Mouse (Mus musculus) frontal cortex, postnatal 36 days (tissue): ENCODE measurements around the gene Socs2.

ENCODE experiments used
- DNase-seq, 2 experiments: peaks; one replicate each; pipeline ENCODE4 v3.0.0; 2022; ENCODE audit warnings: low spot score in 2 of 2

The Socs2 gene

GRCm38 (mm10) chr10:95416685-95417495 lies at the start of gene Socs2:
Socs2 (minus strand) TSS chr10:95417180.
- DNase-seq = peak; percentile 91 to 92

DNA sequence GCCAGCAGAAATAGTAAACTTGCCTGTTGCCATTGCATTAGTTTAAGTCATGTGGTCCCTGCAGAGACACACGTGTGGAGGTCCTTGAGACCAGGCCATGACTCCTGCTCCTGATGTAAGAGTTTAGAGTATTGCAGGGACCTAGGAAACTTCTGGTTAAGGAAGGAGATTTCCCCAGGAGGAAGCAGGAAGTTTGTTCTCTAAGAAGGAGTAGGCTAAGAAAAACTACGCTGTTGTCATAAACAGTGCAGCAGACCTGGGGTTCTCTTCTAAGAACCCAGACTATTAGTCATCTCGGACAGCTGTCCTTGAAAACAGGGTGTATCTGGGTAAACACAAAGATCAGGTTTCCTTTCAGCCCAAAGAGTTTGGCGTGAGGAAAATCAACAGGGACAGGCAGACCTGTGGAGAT lies 48.5 kb upstream of the Socs2 start:
- DNase-seq = no peak

DNA sequence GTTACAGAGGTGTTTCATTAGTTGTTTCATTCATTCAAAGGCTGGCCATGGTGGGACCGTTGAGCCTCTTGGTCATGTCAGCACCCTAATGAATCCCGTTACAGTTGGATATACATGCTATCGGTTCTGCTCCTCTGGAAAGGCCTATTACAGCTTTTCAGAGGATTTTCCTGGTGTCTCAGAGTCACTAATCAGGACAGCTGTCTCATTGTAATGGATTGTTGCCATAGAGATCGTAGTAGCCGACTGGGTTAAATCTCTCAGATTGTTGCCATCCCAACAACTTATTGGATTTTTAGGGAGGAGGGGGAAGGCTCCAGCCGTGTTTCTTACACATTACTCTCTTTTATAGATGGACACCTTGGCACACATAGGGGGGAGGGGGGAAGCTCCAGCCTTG lies 47.5 kb upstream of the Socs2 start:
- no peak for DNase-seq

DNA sequence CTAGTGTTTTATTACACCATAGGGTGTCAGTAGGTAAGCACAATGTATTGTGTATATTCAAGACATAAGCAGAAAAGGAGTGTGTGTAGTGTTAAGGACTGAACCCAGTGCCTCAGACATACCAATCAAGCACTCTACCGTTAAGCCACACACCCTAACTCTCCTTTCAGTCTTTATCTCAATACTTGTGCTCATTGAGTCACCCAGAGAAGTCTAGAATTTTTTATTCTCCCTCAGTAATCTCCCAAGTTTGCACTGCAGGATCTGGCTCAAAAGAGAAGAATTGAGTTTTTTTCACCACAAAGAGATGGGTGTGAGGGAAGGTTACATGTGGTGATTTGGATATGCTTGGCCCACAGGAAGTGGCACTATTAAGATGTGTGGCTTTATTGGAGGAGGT lies 45.3 kb upstream of the Socs2 start:
- DNase-seq = no peak

- no peak for DNase-seq
Observed at GRCm38 (mm10) chr10:95461053-95461553, 44.1 kb upstream of the Socs2 start.

- DNase-seq = no peak
Observed at GRCm38 (mm10) chr10:95458050-95458806, 41.2 kb upstream of the Socs2 start.

DNA sequence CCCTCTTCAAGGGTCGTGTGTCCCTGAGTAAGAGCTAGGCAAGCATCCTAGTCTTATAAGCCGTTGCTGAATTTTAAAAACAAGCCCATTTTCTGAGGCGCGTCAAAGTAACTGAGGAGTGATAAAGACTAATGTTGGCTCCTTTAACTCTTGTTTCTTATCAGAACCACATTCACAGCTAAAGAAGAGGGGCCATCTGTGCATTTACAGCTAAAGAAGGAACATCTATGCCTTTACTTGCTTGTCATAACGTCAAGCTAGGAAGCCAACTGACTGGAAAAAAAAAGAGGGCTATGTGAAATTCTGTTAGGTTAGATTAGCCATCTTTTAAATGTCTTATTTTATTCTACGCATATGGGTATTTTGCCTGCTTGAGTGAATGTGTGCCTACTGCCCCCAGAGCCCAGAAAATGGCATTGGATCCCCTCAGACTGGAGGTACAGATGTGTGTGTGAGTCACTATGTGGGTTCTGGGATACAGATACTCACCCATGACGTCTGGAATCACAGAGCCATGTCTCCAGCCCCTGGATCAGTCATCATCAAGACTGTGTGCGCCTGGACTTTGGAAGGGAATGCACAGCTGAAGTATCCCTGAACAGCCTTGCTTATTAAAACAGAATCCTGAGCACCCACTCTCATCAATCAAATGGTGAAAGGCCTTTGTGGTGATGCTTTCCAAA lies 40.5 kb upstream of the Socs2 start:
- no peak for DNase-seq

GRCm38 (mm10) chr10:95456103-95456502 lies 39.1 kb upstream of the Socs2 start:
- no peak for DNase-seq

DNA sequence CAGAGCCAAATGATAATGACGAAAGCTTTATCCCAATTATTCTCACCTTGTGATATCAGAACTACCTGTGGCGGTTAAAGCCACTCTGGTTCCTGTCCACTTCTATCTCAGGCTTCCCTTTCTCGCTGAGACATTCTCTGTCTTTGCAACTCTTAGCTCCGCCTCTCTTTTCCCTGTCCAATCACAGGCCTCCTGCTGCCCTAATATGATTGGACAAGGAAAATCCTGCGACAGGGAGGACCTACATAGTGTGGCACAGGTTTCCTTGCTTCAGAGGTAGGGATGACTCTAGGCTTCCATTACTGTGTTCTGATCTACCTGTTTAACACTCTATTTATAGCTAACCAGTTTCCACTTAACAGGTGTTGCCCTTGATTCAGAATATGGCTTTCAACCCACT lies 36.3 kb upstream of the Socs2 start:
- no peak for DNase-seq

DNA sequence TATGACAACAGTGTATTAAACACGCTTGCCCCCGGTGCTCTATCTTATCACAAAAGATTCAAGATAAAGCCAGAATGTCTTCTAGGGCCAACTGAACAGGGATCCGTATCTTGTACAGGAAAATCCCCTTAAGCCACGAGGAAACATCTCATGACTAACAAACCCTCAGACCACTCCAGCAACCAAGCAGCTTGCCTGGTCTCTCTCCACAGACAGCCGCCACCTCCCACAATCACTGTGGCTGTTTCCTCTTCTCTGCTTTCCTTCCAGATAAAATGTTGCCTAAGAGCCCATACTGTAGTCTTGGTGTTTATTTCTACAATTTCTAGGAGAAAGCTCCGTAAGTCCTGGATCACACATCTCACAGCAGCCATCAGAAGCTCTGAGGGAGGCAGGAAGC lies 32.1 kb upstream of the Socs2 start:
- no peak for DNase-seq

- DNase-seq = no peak
Observed at GRCm38 (mm10) chr10:95447954-95448353, 31.0 kb upstream of the Socs2 start.

DNA sequence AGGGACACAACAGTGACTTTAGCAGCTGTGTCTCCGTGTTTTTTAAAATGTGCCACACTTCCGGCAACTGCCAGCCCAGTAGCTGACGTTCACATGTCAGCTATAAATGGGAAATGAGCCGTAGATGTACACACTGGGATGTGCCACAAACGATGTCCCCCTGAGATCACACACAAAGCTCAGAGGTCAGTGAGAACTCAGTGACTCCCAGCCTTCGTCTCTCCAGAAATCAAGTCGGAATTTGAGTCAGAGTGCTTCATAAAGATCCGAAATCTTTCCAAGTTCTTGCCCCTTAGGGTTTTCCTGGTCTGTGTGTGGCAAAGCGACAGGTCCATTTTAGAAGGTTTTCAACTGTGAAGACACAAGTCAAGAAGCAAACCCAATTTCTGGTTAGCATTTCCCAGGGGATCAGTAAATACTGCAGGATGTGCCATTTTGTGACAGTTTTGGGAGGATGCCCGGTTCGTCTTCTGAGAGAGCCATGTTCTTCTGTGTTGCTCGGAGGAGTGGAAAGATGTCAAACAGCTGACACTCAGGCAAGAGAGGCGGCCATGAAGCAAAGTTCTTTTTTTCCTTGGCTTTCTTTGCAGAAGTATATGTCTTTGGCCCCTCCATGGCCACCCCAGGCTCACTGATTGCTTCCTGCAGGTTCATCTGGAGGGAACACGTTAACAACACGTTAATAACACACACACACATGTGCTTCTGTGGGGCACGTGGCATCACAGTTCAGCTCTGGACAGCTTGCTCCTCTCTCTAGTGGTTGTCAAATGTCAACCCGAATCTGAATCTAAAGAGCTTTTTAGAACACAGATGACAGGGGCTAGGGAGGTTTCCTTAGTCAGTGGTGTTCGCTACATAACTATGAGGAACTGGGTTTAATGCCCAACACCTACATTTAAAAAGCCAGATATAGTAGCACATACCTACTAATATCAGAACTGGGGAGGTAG lies 28.4 kb upstream of the Socs2 start:
- no peak for DNase-seq

- no peak for DNase-seq
Observed at GRCm38 (mm10) chr10:95442334-95442733, 25.4 kb upstream of the Socs2 start.

DNA sequence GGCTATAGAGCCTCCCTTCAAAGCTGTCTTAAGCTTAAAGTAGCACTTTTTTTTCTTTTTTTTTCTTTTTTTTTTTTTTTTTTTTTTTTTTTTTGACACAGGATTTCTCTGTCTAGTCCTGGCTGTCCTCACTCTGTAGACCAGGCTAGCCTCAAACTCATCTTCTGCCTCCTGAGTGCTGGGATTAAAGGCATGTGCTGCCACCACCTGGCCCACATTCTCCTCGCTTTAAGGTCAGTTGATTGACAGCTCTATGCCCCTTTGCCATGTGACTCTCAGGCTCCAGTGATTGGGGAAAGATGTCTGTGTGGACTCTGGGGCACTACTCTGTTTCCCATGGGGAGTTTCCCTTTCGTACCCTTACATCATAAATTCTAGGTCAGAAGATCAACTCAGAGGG lies 23.6 kb upstream of the Socs2 start:
- no peak for DNase-seq

GRCm38 (mm10) chr10:95439718-95440339 lies 22.8 kb upstream of the Socs2 start:
- no peak for DNase-seq

GRCm38 (mm10) chr10:95438941-95439340 lies 22.0 kb upstream of the Socs2 start:
- no peak for DNase-seq

DNA sequence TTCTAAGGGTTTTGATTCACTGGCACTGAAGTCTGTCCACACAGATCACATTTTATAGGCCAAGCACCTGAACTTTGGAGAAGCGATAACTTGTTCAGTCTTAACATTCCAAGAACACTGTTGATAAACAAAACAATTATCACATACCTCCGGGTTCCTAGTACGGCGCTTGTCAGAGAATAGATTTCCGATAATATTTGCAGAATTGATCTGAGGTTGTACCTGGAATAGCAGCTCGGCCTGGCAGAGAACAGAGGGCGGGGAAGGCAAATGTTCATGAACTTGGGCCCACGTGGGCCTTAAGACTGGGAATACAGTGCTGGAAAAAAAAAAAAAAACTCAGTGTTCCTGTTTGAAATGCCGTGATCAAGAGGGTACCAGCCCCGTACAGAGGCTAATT lies 13.3 kb upstream of the Socs2 start:
- no peak for DNase-seq

- DNase-seq = no peak
Observed at GRCm38 (mm10) chr10:95429111-95429510, 12.1 kb upstream of the Socs2 start.

GRCm38 (mm10) chr10:95426207-95427115 lies 9.5 kb upstream of the Socs2 start:
- no peak for DNase-seq

- DNase-seq = no peak
Observed at GRCm38 (mm10) chr10:95422681-95423080, 5.7 kb upstream of the Socs2 start.
